Mouse (Mus musculus): ENCODE measurements around the gene Ddt.
A peak's percentile ranks its signal among the peaks of the same experiment; 100 is the strongest.

The Ddt gene

GRCm38 (mm10) chr10:75772795-75773664 is at the start of gene Ddt:
TSS of gene Ddt (minus strand) at chr10:75773414.
- DNase-seq (ENCODE audit: low spot score in 2 of 2), result peak; percentile 88 to 91

GRCm38 (mm10) chr10:75822443-75822842 is 49.2 kb upstream of the Ddt start, which contains the start of gene Gstt4:
TSS of gene Gstt4 (minus strand) at chr10:75822543.
- DNase-seq (ENCODE audit: low spot score in 2 of 2), result no peak

GRCm38 (mm10) chr10:75819882-75820281 is 46.7 kb upstream of the Ddt start:
- no peak for DNase-seq (ENCODE audit: low spot score in 2 of 2)

- no peak for DNase-seq (ENCODE audit: low spot score in 2 of 2)
Measured at GRCm38 (mm10) chr10:75818641-75819040, 45.4 kb upstream of the Ddt start.

- no peak for DNase-seq (ENCODE audit: low spot score in 2 of 2)
Measured at GRCm38 (mm10) chr10:75804217-75804616, 31.0 kb upstream of the Ddt start.

- peak; percentile 46 to 65 for DNase-seq (ENCODE audit: low spot score in 2 of 2)
Measured at GRCm38 (mm10) chr10:75798176-75798696, 25.0 kb upstream of the Ddt start, which contains the start of gene Gstt1. TSS of gene Gstt1 (minus strand) at chr10:75798584.

GRCm38 (mm10) chr10:75797619-75798175 is 24.5 kb upstream of the Ddt start:
- no peak for DNase-seq (ENCODE audit: low spot score in 2 of 2)

GRCm38 (mm10) chr10:75796731-75797516 is 23.7 kb upstream of the Ddt start:
- DNase-seq (ENCODE audit: low spot score in 2 of 2), result no peak

GRCm38 (mm10) chr10:75794880-75795279 is 21.7 kb upstream of the Ddt start:
- no peak for DNase-seq (ENCODE audit: low spot score in 2 of 2)

GRCm38 (mm10) chr10:75790773-75791172 is 17.6 kb upstream of the Ddt start:
- DNase-seq (ENCODE audit: low spot score in 2 of 2), result no peak

GRCm38 (mm10) chr10:75789841-75790240 is 16.6 kb upstream of the Ddt start:
- DNase-seq (ENCODE audit: low spot score in 2 of 2), result no peak

- no peak for DNase-seq (ENCODE audit: low spot score in 2 of 2)
Measured at GRCm38 (mm10) chr10:75789081-75789735, 16.0 kb upstream of the Ddt start.

GRCm38 (mm10) chr10:75788277-75788676 is 15.1 kb upstream of the Ddt start:
- DNase-seq (ENCODE audit: low spot score in 2 of 2), result no peak

- DNase-seq (ENCODE audit: low spot score in 2 of 2), result no peak
Measured at GRCm38 (mm10) chr10:75785442-75785841, 12.2 kb upstream of the Ddt start.

GRCm38 (mm10) chr10:75780769-75781578 is 7.8 kb upstream of the Ddt start, which contains the start of the genes Gm20441 and Gstt3:
TSS of gene Gm20441 (minus strand) at chr10:75780954.
TSS of gene Gstt3 (minus strand) at chr10:75781414.
- peak; percentile 32 to 52 for DNase-seq (ENCODE audit: low spot score in 2 of 2)

- no peak for DNase-seq (ENCODE audit: low spot score in 2 of 2)
Measured at GRCm38 (mm10) chr10:75779206-75780174, 6.3 kb upstream of the Ddt start.

- DNase-seq (ENCODE audit: low spot score in 2 of 2), result no peak
Measured at GRCm38 (mm10) chr10:75777885-75778284, 4.7 kb upstream of the Ddt start.

GRCm38 (mm10) chr10:75776562-75776961 is 3.3 kb upstream of the Ddt start:
- no peak for DNase-seq (ENCODE audit: low spot score in 2 of 2)

GRCm38 (mm10) chr10:75774587-75774986 is 1.4 kb upstream of the Ddt start:
- no peak for DNase-seq (ENCODE audit: low spot score in 2 of 2)
